Mouse (Mus musculus) cerebellum, postnatal 14 days (tissue): ENCODE results near the gene Gm14440.
"Not testable (repeated sequence)": the region's sequence is repeated elsewhere in the genome, so short reads cannot be mapped to it uniquely, and the experiment has no call there.

Experiments
- DNase-seq, 2 experiments: peaks; one replicate each; pipeline ENCODE4 v3.0.0; 2021; ENCODE audit warnings: mixed read lengths in 2 of 2

Gene Gm14440

DNA sequence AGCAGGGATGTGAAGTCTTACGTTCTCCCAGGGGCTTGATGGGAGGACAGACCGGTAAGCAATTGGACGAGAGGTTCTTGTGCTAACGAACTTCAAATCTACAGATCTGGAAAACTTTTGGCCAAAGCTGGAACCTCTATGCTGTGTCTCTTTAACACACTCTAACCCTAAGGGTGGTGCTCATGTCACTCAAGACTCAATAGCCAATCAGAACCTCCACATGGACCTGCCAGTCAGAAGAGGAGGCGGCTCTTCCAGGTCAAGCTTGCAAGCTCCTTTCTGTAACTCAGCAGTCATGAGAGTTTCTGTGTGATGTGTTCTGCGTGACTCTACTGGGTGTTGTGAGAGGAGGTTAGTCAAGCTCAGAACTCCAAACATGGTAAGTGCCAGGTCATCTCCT is at the start of gene Gm14440:
Gene Gm14440 (plus strand): TSS at position 301 of the 400 bp plus-strand sequence.
- not testable (repeated sequence) for DNase-seq
